Mouse (Mus musculus) megakaryocyte, embryonic 14.5 days (primary cell): Measurements from ENCODE around the gene Gabpb2.

Experiments
- FLI1 ChIP-seq: IDR thresholded peaks from 2 replicates; pipeline ENCODE4 v1.6.1; 2012; ENCODE audit warnings: low read length, inconsistent platforms, mixed read lengths
- GATA1 ChIP-seq: IDR thresholded peaks from 3 replicates; pipeline ENCODE4 v1.6.1; 2012; ENCODE audit warnings: mixed read lengths, low read length, inconsistent platforms, borderline replicate concordance

GRCm38 (mm10) chr3:95147924-95148323 is 69.8 kb downstream of the Gabpb2 start:
- no peak for TF ChIP-seq GATA1
- no peak for TF ChIP-seq FLI1
